Mouse (Mus musculus) urinary bladder, adult 2 months (tissue): ENCODE data around the gene Gm28308. TPM values are rescaled to one million over a fixed set of nuclear protein-coding genes. Genes with fewer than 3 reads are reported as not detected.
A peak's percentile ranks its signal among the peaks of the same experiment; 100 is the strongest.

Source experiments
- DNase-seq: peaks from one replicate; pipeline ENCODE4 v3.0.0; 2022; ENCODE audit warnings: low spot score
- polyA plus RNA-seq: library from polyadenylated mRNA; depleted of rRNA; stranded (reverse); fragments of >200 nt; gene quantifications from 2 replicates; pipeline ENCODE4 v1.2.3, GENCODE M21; 2012

The Gm28308 gene
- polyA plus RNA-seq, 1 experiment = 1.2 TPM

DNA sequence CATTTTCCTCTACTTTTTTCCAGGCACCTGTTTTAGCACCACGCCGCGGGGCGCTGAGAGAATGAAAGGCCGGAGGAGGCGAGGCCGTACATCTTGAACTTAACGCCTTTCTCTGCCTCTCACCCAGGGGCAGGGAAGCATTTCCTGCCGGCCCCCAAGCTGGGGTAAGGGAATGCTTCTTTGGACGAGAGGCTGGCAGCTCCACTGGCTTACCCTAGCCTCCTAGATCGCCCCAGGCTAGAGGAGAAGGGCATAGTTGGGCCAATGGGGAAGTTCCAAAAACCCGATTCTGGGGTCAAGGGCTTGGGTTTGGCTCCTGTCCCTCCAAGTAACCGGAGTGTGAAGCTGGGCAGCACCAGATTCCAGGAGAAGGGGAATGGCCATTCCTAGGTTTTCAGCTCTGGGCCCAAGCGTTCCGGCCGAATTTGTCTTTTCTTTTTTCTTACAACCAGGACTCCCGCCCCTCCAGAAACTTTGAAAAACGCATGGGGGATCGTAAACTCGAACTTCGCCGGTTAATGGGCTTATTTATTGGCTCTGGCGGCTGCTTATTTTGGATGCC lies 19.9 kb upstream of the Gm28308 start:
- peak; percentile 54 for DNase-seq

GRCm38 (mm10) chr6:52232568-52232965 lies 19.4 kb upstream of the Gm28308 start:
- DNase-seq = peak; percentile 41

- peak; percentile 46 for DNase-seq
Observed at GRCm38 (mm10) chr6:52231885-52232567, 18.9 kb upstream of the Gm28308 start.

DNA sequence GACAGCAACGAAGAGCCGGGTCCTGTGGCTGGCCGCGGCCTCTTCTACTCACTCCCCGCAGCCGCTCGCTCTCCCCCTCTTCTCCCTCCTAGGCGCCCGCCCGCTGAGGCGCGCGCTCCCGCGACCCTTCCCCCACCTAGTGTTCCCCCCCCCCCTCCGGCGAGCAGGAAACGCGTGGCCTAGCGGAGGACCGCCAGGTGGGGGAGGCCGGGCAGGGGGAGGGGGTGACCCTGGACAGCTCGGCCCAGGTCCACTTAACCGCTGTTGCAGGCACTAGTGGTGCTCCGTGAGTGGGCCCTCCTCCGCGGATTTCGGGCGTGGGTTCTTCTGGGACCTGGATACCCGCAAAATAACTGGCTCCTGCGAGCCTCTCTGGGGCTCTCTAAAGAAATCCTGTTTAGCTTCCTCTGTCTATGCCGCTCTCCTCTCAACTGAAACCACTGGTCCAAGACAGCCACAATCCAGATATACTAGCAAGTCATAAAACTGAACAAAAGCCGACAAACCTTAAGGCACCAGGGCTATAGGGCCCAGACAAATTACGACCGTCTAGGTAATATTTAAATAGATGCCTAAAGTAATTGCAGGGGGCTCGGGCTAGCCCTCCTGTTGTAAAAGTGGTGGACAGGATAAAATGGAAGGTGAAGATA lies 17.5 kb upstream of the Gm28308 start, which contains the start of gene Hoxa9:
Gene Hoxa9, minus strand, starts transcription at position 574 of the 650 bp plus-strand sequence.
- peak; percentile 59 for DNase-seq

DNA sequence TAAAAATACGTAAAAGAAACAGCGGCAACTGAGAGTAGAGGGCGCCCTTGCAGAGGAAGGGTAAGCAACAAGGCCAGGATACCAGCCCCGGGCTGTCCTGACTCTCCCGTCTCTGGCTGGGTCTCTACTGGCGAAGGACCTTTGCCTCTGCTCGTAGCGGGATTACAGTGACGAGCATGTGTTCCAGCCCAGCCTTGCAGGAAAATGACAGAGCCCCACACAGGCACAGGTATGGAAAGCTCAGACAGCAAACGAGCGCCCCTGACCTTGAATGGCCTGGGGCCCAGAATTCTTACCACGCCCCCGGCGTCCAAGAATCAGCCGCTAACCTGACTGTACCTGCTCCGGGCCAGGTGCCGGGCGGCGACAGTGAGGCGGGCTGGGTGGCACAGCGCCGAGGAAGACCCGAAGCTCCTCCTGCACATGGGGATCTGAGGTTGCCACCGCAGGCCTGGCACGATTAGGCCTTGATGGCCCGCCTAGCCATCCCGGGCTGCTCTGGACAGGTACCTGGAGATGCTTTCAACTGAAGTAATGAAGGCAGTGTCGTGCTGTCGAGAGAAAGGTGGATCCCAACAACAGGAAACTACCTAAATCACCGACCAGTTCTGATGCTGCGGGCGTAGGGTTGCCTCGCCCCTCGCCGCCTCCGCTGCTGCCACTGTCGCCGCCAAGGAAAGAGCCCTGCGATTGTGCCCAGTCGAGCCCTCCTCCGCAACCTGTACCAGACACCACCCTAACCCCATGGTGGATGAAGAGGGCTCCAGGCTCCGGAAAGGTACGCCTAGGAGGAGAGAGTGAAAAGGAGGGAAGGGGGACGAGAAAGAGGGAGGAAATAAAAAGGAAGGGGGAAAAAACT lies 16.6 kb upstream of the Gm28308 start:
- peak; percentile 74 for DNase-seq

DNA sequence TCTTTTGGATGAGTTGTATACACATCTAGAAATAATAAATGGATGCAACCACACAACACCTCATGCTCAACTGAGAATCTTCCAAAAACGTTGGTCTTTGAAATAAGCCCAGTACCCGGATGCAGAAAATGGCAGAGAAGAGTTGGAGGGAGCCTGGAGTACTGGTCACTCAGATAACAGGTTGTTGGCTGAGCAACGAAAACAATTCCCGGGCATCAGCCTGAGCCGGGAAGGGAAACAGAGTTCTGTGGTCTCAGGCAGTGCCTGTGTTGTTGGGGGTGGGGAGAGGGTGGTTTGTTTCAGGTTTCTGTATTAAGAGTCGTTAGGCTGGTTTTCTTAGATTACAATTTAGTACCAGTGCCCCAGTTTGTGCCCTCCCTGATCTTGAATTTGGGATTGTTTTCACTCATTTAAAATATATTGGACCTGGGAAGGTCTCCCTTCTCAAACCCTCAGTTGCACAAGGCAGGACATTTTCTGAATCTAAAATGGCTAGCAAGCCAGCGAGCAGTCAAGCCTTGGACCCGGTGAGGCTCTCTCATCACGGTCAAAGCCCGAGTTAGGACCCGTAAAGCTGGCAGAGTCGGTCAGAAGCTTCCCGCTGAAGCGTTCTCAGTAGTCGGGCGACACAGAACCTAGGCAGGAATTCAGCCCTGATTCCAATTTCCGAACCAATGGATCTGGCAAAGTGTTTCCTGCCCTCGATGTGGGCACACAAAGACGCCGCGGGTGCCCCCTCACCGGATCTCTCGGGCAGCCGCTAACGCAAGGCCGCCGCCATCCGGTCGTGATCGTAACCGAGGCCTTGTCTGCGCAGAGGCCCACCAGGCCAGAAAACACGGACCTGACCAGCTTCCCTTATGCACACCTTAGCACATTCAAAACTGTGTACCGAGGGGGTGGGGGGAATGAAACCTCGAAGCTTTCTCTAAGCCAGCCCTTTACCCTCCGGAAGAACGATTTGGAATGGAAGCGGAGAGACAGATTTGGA lies 15.6 kb upstream of the Gm28308 start:
- DNase-seq = peak; percentile 66

- peak; percentile 31 for DNase-seq
Observed at GRCm38 (mm10) chr6:52227470-52228222, 14.5 kb upstream of the Gm28308 start.

DNA sequence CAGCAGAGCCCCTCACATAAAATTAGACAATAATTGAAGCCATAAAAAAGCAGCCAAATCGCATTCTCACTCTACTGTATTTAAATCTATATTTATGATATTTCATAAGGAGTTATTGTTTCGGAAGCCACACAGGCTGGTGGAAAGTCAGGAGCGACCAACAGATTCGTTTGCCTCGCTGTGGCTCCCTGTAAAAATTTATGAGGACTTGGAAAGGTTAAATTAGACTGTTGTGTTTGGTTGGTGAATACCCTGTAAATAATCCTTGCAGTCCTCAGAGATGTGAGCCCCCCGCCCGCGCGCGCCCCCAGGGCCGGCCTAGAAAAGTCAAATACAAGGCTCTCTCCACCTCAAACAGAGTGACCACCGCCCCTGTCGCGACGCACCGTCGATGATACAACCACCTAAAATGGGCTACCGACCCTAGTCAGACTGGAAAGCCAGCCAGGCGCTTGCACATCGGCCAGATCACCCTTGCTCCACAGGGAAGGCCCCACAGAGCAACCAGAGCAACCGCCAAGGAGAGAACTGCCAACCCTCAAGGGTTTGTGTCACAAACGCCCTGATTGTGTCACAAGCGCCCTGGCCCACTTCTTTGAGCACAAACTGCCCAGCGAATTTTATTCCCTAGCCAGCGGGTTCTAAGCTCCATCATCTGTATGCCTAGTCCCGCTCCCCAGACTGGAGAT lies 13.6 kb upstream of the Gm28308 start:
- peak; percentile 62 for DNase-seq

DNA sequence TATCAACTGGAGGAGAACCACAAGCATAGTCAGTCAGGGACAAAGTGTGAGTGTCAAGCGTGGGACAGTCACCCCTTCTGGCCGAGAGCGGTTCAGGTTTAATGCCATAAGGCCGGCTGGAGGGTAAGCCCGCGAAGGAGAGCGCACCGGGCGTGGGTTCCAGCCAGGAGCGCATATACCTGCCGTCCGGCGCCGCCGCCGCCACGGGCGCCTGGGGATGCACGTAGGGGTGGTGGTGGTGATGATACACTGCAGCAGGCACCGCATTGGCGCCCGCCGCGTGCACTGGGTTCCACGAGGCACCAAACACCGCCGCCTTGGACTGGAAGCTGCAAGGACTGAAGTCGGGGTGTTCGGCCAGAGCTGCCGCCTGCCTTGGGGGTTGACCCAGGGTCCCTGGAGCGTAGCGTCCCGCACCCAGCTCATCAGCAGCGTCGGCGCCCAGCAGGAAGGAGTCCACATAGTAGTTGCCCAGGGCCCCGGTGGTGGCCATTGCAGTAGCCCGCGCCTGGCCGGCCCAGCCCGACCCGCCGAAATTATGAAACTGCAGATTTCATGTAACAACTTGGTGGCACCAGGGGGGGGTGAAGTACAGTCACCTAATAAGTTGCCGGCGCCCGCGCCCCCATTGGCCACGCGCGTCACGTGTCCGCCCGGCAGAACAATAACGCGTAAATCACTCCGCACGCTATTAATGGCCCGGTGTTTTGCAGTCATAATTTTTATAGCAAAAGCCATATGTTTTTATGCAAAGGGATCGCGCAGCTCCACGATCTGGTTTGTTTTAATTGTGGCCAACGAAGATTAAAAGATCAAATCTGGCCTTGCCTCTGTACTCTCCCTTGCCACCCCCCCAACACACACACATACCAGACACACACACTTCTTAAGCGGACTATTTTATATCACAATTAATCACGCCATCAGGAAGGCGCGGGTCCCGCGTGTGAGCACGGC lies 12.8 kb upstream of the Gm28308 start:
- DNase-seq = peak; percentile 90

- peak; percentile 30 for DNase-seq
Observed at GRCm38 (mm10) chr6:52224895-52225611, 11.9 kb upstream of the Gm28308 start.

DNA sequence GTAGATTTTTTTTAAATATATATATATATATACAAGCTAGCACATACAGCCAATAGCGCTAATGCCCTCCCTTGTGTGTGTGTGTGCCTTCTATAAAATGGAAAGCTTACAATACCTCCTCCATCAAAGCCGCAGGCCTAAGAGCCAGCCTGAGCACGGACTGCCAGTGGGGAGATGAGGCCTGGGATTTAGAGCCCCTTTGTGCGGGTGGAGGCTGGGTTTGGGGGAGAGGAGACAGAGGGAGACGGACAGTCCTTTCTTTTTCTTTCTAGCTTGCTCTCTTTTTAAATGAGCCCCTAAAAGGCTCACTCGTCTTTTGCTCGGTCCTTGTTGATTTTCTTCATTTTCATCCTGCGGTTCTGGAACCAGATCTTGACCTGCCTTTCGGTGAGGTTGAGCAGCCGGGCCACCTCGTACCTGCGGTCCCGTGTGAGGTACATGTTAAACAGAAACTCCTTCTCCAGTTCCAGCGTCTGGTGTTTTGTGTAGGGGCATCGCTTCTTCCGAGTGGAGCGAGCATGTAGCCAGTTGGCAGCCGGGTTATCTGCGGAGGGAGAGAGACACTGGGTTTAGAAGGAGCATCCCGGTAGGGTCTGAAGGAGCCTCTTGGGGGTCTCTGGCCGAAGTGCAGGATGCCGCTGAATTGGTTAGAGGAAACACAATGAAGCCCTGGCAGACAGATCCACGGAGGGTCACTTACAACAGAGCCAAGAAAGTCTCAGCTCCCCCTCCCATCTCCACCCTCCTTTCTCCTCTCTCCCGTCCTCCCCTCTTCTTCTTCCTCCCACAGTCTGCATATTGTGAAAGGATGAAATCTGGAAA lies 11.0 kb upstream of the Gm28308 start:
- peak; percentile 44 for DNase-seq

- no peak for DNase-seq
Observed at GRCm38 (mm10) chr6:52222729-52223128, 9.6 kb upstream of the Gm28308 start.

GRCm38 (mm10) chr6:52221993-52222685 lies 9.0 kb upstream of the Gm28308 start:
- no peak for DNase-seq

GRCm38 (mm10) chr6:52221337-52221992 lies 8.3 kb upstream of the Gm28308 start, which contains the start of gene Hoxa7:
TSS of gene Hoxa7 (minus strand) at chr6:52221854.
- peak; percentile 90 for DNase-seq

GRCm38 (mm10) chr6:52220865-52221310 lies 7.7 kb upstream of the Gm28308 start:
- no peak for DNase-seq
